Mouse (Mus musculus) lung, postnatal 0 days (tissue): ENCODE measurements at regions not wholly inside any gene's neighbourhood (a gene's known extent, or its start where the extent isn't known, plus 50 kb on each side); places are given as distances from the start of the nearest gene placed in this dataset.

Experiments
- CTCF ChIP-seq: IDR thresholded peaks from 2 replicates; pipeline ENCODE4 v1.5.1; 2016; ENCODE audit warnings: antibody characterized with exemption, mild to moderate bottlenecking
- EP300 ChIP-seq: IDR thresholded peaks from 2 replicates; pipeline ENCODE4 v1.6.1; 2016; ENCODE audit warnings: antibody characterized with exemption, mild to moderate bottlenecking, control low read depth

DNA sequence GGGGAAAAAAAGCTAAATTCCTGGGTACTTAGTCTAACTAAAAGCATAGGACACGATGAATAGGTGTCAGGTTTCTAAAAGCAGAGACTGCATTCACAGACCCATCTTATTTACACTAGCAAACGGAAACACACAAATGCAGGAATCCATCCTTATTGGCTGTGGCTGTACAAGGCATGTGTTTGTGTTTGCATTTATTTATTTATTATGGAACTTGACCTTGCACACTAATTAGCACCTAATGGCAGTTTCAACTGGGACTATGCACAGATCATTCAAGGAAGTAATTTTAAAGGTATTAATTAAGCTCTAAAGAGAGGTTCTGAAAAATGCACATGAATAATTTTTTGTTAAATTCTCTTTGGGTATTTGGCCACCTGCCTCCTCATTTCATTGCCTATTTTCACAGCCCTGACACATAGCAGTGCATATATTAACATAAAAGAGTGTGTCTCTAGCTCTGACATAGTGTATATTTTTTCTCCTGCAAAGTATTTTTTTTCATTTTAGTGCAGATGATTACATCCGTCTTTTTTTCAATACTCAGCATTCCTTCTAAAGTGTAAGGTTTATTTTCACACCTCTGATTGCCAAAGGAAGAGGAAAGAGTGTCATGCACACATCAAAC lies 1351.5 kb upstream of the Slc10a2 start:
- TF ChIP-seq CTCF, result no peak
- TF ChIP-seq EP300, result no peak
